Comparison of ENCODE assay signal across 8 mouse cellular contexts in the genomic region with DNA sequence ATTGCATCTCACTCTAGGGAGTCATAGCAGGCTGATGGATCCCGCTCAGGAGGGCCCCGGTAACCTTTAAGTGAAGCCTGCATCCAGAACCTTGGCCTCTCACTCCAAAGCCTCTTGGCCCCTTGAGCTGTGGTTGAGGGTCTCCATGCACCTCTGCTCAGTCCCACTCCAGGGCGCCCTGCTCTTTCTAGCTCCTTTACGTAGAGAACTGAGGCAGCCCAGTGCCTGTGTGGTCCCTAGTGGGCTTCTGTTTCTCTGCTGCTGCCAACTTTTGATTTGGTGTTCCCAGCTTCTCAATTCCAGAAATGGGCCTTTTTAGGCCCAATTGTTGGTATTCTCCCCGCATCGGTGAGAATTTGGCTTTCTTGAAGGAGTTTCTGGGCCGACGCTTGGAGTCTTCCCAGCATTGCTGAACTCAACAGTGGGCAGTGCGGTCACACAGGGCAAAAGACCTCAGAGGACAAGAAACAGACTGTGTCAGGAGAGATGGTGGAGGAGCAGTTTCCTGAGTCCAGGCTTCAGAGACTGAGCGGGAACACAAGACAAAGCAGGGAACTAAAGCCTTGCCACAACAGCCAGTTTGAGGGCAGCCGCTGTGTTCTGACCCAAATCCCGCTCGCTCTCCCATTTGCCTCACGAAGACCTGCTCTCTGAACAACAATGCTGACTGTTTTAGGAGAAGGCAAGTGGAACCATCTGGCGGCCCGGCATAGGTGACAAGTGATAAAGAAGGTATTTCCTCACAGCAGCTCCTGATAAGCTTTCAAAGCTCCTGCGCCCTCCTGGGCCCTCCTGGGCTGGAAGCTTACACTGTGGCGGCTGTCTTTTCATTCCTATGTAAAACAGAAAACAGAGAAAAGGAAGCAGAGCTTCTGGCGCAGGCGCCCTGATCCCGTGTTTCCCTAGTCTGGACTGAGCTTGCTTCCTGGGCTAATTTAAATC.
DNase-seq lines count a peak whose midpoint lies in the region; ATAC-seq lines count a peak whose summit lies in the region.

No protein-coding gene starts in this region.

- H3K27me3 ChIP-seq in heart, embryonic 12.5 days (replicated peaks) = no peaks in the 10 kb centered on the region
- no peaks in the 10 kb centered on the region for H3K27me3 ChIP-seq in liver, embryonic 15.5 days
- H3K27me3 ChIP-seq in stomach, embryonic 15.5 days (replicated peaks) = no peaks in the 10 kb centered on the region

- H3K9me3 ChIP-seq in heart, embryonic 12.5 days (replicated peaks) = peaks cover under 1% of the 10 kb centered on the region; the same call in 1 of the 2 replicates
- H3K9me3 ChIP-seq in liver, embryonic 15.5 days (replicated peaks) = no peaks in the 10 kb centered on the region
- no peaks in the 10 kb centered on the region for H3K9me3 ChIP-seq in stomach, embryonic 15.5 days

- peaks cover 6% of the 10 kb centered on the region; the same call in 1 of the 2 replicates for H3K4me1 ChIP-seq in brown adipose tissue, adult 24 weeks (ENCODE audit: control insufficient read depth, insufficient read depth, insufficient read length, low read length)
- peaks cover 16% of the 10 kb centered on the region for H3K4me1 ChIP-seq in heart, embryonic 12.5 days (replicated peaks)
- H3K4me1 ChIP-seq in liver, embryonic 15.5 days (replicated peaks) = peaks cover 9% of the 10 kb centered on the region
- H3K4me1 ChIP-seq in stomach, embryonic 15.5 days = peaks cover 6% of the 10 kb centered on the region; the same call in 1 of the 2 replicates

- peak overlapping the region; percentile 61 for H3K4me2 ChIP-seq in heart, embryonic 12.5 days
- H3K4me2 ChIP-seq in liver, embryonic 15.5 days = peak overlapping the region; percentile 35
- peak overlapping the region; percentile 36 for H3K4me2 ChIP-seq in stomach, embryonic 15.5 days

- WGBS in heart, embryonic 12.5 days = 25% methylated on average over 21 of the region's 21 CpGs
- 39% methylated on average over 21 of the region's 21 CpGs for WGBS in liver, embryonic 15.5 days (ENCODE audit: insufficient replicate concordance)
- WGBS in stomach, embryonic 15.5 days = 40% methylated on average over 21 of the region's 21 CpGs

- peak; percentile 80; the same call in 1 of the 2 replicates for ATAC-seq in heart, embryonic 12.5 days (ENCODE audit: insufficient number of reproducible peaks, low FRiP score)
- ATAC-seq in liver, embryonic 15.5 days (ENCODE audit: insufficient read depth) = peak; percentile 42; the same call in 1 of the 2 replicates
- peak; percentile 50; the same call in 1 of the 2 replicates for ATAC-seq in stomach, embryonic 15.5 days (ENCODE audit: insufficient read depth, low FRiP score, low read depth)

- peak overlapping the region; percentile 66 for H3K27ac ChIP-seq in brown adipose tissue, adult 24 weeks (replicated peaks; ENCODE audit: low read depth, low read length)
- peak overlapping the region; percentile 82 for H3K27ac ChIP-seq in heart, embryonic 12.5 days (ENCODE audit: poor library complexity, severe bottlenecking)
- no peak overlapping the region for H3K27ac ChIP-seq in liver, embryonic 15.5 days (replicated peaks)
- H3K27ac ChIP-seq in stomach, embryonic 15.5 days = no peak overlapping the region

- H3K4me3 ChIP-seq in brown adipose tissue, adult 24 weeks (ENCODE audit: insufficient read depth, low read depth, low read length) = peak overlapping the region; percentile 28; the same call in 1 of the 2 replicates
- H3K4me3 ChIP-seq in heart, embryonic 12.5 days = peak overlapping the region; percentile 26
- no peak overlapping the region for H3K4me3 ChIP-seq in liver, embryonic 15.5 days (replicated peaks)
- H3K4me3 ChIP-seq in stomach, embryonic 15.5 days (replicated peaks) = no peak overlapping the region

- peak overlapping the region; percentile 18; the same call in 1 of the 2 replicates for H3K9ac ChIP-seq in heart, embryonic 12.5 days
- H3K9ac ChIP-seq in liver, embryonic 15.5 days = no peak overlapping the region
- H3K9ac ChIP-seq in stomach, embryonic 15.5 days = no peak overlapping the region

- no peaks in the 10 kb centered on the region for H3K36me3 ChIP-seq in heart, embryonic 12.5 days
- no peaks in the 10 kb centered on the region for H3K36me3 ChIP-seq in liver, embryonic 15.5 days (replicated peaks)
- H3K36me3 ChIP-seq in stomach, embryonic 15.5 days = no peaks in the 10 kb centered on the region

- peak; percentile 58 for DNase-seq in embryo, embryonic 10.5 days (ENCODE audit: low spot score)
- peak; percentile 35 for DNase-seq in kidney, postnatal 10 days
- no peak for DNase-seq in urinary bladder, adult 18-20 months (ENCODE audit: low spot score in 2 of 2)
- no peak for DNase-seq in lung, postnatal 14 days

Comparison
In these comparisons a context has a peak if more than half of its experiments do, and no peak if none do; other contexts are left out.
1. H3K27ac ChIP-seq: peak in brown adipose tissue, adult 24 weeks (single experiment) and heart, embryonic 12.5 days (single experiment); none in liver, embryonic 15.5 days (single experiment) and stomach, embryonic 15.5 days (single experiment).
2. H3K4me3 ChIP-seq: peak in brown adipose tissue, adult 24 weeks (single experiment) and heart, embryonic 12.5 days (single experiment); none in liver, embryonic 15.5 days (single experiment) and stomach, embryonic 15.5 days (single experiment).
3. DNase-seq: peak in embryo, embryonic 10.5 days (single experiment) and kidney, postnatal 10 days (single experiment); none in urinary bladder, adult 18-20 months (0 of 2) and lung, postnatal 14 days (single experiment).
4. Peak in every context shown above with its lines, with median percentiles within 50 percentile points of each other: ATAC-seq and H3K4me2 ChIP-seq.